In genomic region chr11:109320361-109320933, GRCm38 (mm10) we compare ENCODE assay signal across 9 mouse cellular contexts. TPM values are rescaled to one million over a fixed set of nuclear protein-coding genes. Genes with fewer than 3 reads are reported as not detected.
DNase-seq lines count a peak whose midpoint lies in the region; ATAC-seq lines count a peak whose summit lies in the region.
"Had no signal": no experiment of that assay in that cellular context is flagged by ENCODE, and none has a peak within 500 bp of the region (broad histone marks: within the 10 kb centered on the region; RNA-seq: fewer than 3 reads in every experiment).

No protein-coding gene starts in this region.

- peaks cover 15% of the 10 kb centered on the region for H3K4me1 ChIP-seq in forebrain, embryonic 13.5 days

- 16% methylated on average over 8 of the region's 8 CpGs for WGBS in forebrain, embryonic 13.5 days

- no peak overlapping the region for H3K4me3 ChIP-seq in forebrain, embryonic 13.5 days

- H3K27me3 ChIP-seq in forebrain, embryonic 13.5 days = peaks cover 12% of the 10 kb centered on the region
- H3K27me3 ChIP-seq: Patski had no signal

- DNase-seq in ovary, adult 18-20 months (ENCODE audit: low spot score) = peak; percentile 38
- DNase-seq in ovary, postnatal 14 days (ENCODE audit: low spot score) = no peak
- DNase-seq in layer of hippocampus, postnatal 25 days (ENCODE audit: extremely low spot score in 1 of 2, low spot score in 1 of 2) = peak; percentile 26 to 68
- peak; percentile 92 to 93 for DNase-seq in right cerebral cortex, postnatal 10 days (ENCODE audit: low spot score in 2 of 2)
- DNase-seq in c-Kit-positive CD71-positive TER-119-positive erythroid progenitor cells, embryonic 14.5 days (ENCODE audit: low spot score) = no peak
- no peak for DNase-seq in urinary bladder, postnatal 25 days (ENCODE audit: low spot score)
- no peak for DNase-seq in kidney, adult 18-20 months

- no peak overlapping the region; the same call in 1 of the 2 replicates for H3K4me2 ChIP-seq in forebrain, embryonic 13.5 days

- H3K9ac ChIP-seq in forebrain, embryonic 13.5 days = 0 out of 2 replicates have a peak overlapping the region, but pooled peaks have one; percentile 30

- peak; percentile 98 for ATAC-seq in forebrain, embryonic 13.5 days
- ATAC-seq: Patski had no signal

- H3K27ac ChIP-seq in forebrain, embryonic 13.5 days = peak overlapping the region; percentile 83

- no peaks in the 10 kb centered on the region for H3K36me3 ChIP-seq in forebrain, embryonic 13.5 days (ENCODE audit: poor library complexity, severe bottlenecking)

- no peaks in the 10 kb centered on the region for H3K9me3 ChIP-seq in forebrain, embryonic 13.5 days (replicated peaks)

RNA-seq across cellular contexts. Expression of gene Rgs9, which starts 22.5 kb away (rescaled TPM):
- 3.0 and 3.5 TPM in 2 replicates for polyA plus RNA-seq in forebrain, embryonic 13.5 days (2015; fragmentation: Nextera tagmentation; extraction: Ambion mirVana)
- total RNA-seq in layer of hippocampus, postnatal 25 days (2021) = 10 to 100 TPM; 12.5 TPM

RNA-seq across cellular contexts. Expression of gene Gna13, which starts 42.2 kb away (rescaled TPM):
- 16.3 and 16.8 TPM in 2 replicates for polyA plus RNA-seq in forebrain, embryonic 13.5 days (2015; fragmentation: Nextera tagmentation; extraction: Ambion mirVana)
- total RNA-seq in layer of hippocampus, postnatal 25 days (2021) = 10 to 100 TPM; 50.7 to 52.8 TPM

Comparison
In these comparisons a context has a peak if more than half of its experiments do, and no peak if none do; other contexts are left out.
1. DNase-seq: peak in ovary, adult 18-20 months (single experiment), layer of hippocampus, postnatal 25 days (2 of 2) and right cerebral cortex, postnatal 10 days (2 of 2); none in ovary, postnatal 14 days (single experiment), c-Kit-positive CD71-positive TER-119-positive erythroid progenitor cells, embryonic 14.5 days (single experiment), urinary bladder, postnatal 25 days (single experiment) and kidney, adult 18-20 months (single experiment).